Mouse (Mus musculus): ENCODE measurements at regions not wholly inside any gene's neighbourhood (a gene's known extent, or its start where the extent isn't known, plus 50 kb on each side); places are given as distances from the start of the nearest gene placed in this dataset.

GRCm38 (mm10) chr12:71481371-71481770 lies 171.7 kb downstream of the Dact1 start:
- DNase-seq, result no peak

- no peak for DNase-seq
These were observed 172.4 kb downstream of the Dact1 start for GRCm38 (mm10) chr12:71481899-71482593.

GRCm38 (mm10) chr12:71482619-71483018 lies 172.9 kb downstream of the Dact1 start:
- DNase-seq, result no peak

- DNase-seq, result no peak
These were observed 174.0 kb downstream of the Dact1 start for GRCm38 (mm10) chr12:71483536-71484165.

GRCm38 (mm10) chr12:71484286-71484685 lies 174.6 kb downstream of the Dact1 start:
- no peak for DNase-seq

- no peak for DNase-seq
These were observed 176.4 kb downstream of the Dact1 start for GRCm38 (mm10) chr12:71486078-71486477.

GRCm38 (mm10) chr12:71487591-71488435 lies 178.1 kb downstream of the Dact1 start:
- no peak for DNase-seq

GRCm38 (mm10) chr12:71489295-71489694 lies 179.6 kb downstream of the Dact1 start:
- no peak for DNase-seq

GRCm38 (mm10) chr12:71494803-71495293 lies 185.2 kb downstream of the Dact1 start:
- no peak for DNase-seq

- no peak for DNase-seq
These were observed 188.8 kb downstream of the Dact1 start for GRCm38 (mm10) chr12:71498246-71499029.

- no peak for DNase-seq
These were observed 191.7 kb downstream of the Dact1 start for GRCm38 (mm10) chr12:71501299-71501810.

- no peak for DNase-seq
These were observed 193.6 kb downstream of the Dact1 start for GRCm38 (mm10) chr12:71503265-71503664.

GRCm38 (mm10) chr12:71506206-71506605 lies 196.5 kb downstream of the Dact1 start:
- DNase-seq, result peak; percentile 30

GRCm38 (mm10) chr12:71506716-71507115 lies 197.0 kb downstream of the Dact1 start:
- DNase-seq, result no peak

GRCm38 (mm10) chr12:71512915-71513612 lies 203.4 kb downstream of the Dact1 start:
- DNase-seq, result no peak

GRCm38 (mm10) chr12:71519520-71519919 lies 209.8 kb downstream of the Dact1 start:
- DNase-seq, result no peak

- DNase-seq, result no peak
These were observed 212.3 kb downstream of the Dact1 start for GRCm38 (mm10) chr12:71521936-71522335.

- no peak for DNase-seq
These were observed 212.8 kb downstream of the Dact1 start for GRCm38 (mm10) chr12:71522451-71522850.

GRCm38 (mm10) chr12:71524156-71524555 lies 214.5 kb downstream of the Dact1 start:
- no peak for DNase-seq

- no peak for DNase-seq
These were observed 215.7 kb downstream of the Dact1 start for GRCm38 (mm10) chr12:71525255-71525927.

- DNase-seq, result no peak
These were observed 216.9 kb downstream of the Dact1 start for GRCm38 (mm10) chr12:71526623-71527022.
